Mouse (Mus musculus): ENCODE data around the gene Nr2c2ap.
A peak's percentile ranks its signal among the peaks of the same experiment; 100 is the strongest.

The Nr2c2ap gene

GRCm38 (mm10) chr8:70118726-70119700 lies 12.1 kb upstream of the Nr2c2ap start:
- no peak for DNase-seq (ENCODE audit: low spot score in 2 of 2)

- DNase-seq (ENCODE audit: low spot score in 2 of 2), result no peak
These were observed 10.5 kb upstream of the Nr2c2ap start, which contains the start of gene Ncan for GRCm38 (mm10) chr8:70120667-70121066. TSS of gene Ncan (minus strand) at chr8:70120873.

- no peak for DNase-seq (ENCODE audit: low spot score in 2 of 2)
These were observed 8.3 kb upstream of the Nr2c2ap start for GRCm38 (mm10) chr8:70122863-70123262.

GRCm38 (mm10) chr8:70124992-70125391 lies 6.1 kb upstream of the Nr2c2ap start:
- DNase-seq (ENCODE audit: low spot score in 2 of 2), result no peak

- peak; percentile 68 to 81 for DNase-seq (ENCODE audit: low spot score in 2 of 2)
These were observed 2.7 kb upstream of the Nr2c2ap start for GRCm38 (mm10) chr8:70128435-70128834.

- peak; percentile 59 to 65 for DNase-seq (ENCODE audit: low spot score in 2 of 2)
These were observed 1.7 kb upstream of the Nr2c2ap start for GRCm38 (mm10) chr8:70129309-70129952.

- DNase-seq (ENCODE audit: low spot score in 2 of 2), result no peak
These were observed 1.1 kb upstream of the Nr2c2ap start for GRCm38 (mm10) chr8:70130066-70130465.

GRCm38 (mm10) chr8:70134086-70134485 lies 3.0 kb downstream of the Nr2c2ap start:
- DNase-seq (ENCODE audit: low spot score in 2 of 2), result no peak

GRCm38 (mm10) chr8:70134931-70135330 lies 3.8 kb downstream of the Nr2c2ap start:
- no peak for DNase-seq (ENCODE audit: low spot score in 2 of 2)

- DNase-seq (ENCODE audit: low spot score in 2 of 2), result no peak
These were observed 5.5 kb downstream of the Nr2c2ap start for GRCm38 (mm10) chr8:70136591-70136990.

GRCm38 (mm10) chr8:70137890-70138289 lies 6.8 kb downstream of the Nr2c2ap start:
- DNase-seq (ENCODE audit: low spot score in 2 of 2), result no peak

- peak; percentile 99 to 100 for DNase-seq (ENCODE audit: low spot score in 2 of 2)
These were observed 8.1 kb downstream of the Nr2c2ap start, which contains the start of the genes Rfxank, Borcs8 and Mef2b for GRCm38 (mm10) chr8:70139026-70139857. TSS of gene Rfxank (minus strand) at chr8:70139154. TSS of gene Borcs8 (plus strand) at chr8:70139499. TSS of gene Mef2b (plus strand) at chr8:70139711.

GRCm38 (mm10) chr8:70139981-70140380 lies 8.8 kb downstream of the Nr2c2ap start:
- no peak for DNase-seq (ENCODE audit: low spot score in 2 of 2)

- no peak for DNase-seq (ENCODE audit: low spot score in 2 of 2)
These were observed 16.8 kb downstream of the Nr2c2ap start for GRCm38 (mm10) chr8:70147678-70148607.

- no peak for DNase-seq (ENCODE audit: low spot score in 2 of 2)
These were observed 19.0 kb downstream of the Nr2c2ap start for GRCm38 (mm10) chr8:70150158-70150557.

- DNase-seq (ENCODE audit: low spot score in 2 of 2), result peak; percentile 29 to 49
These were observed 21.6 kb downstream of the Nr2c2ap start for GRCm38 (mm10) chr8:70152537-70153257.

GRCm38 (mm10) chr8:70157240-70157800 lies 26.2 kb downstream of the Nr2c2ap start:
- no peak for DNase-seq (ENCODE audit: low spot score in 2 of 2)

GRCm38 (mm10) chr8:70158069-70158853 lies 27.1 kb downstream of the Nr2c2ap start:
- DNase-seq (ENCODE audit: low spot score in 2 of 2), result peak; percentile 28 to 42

- no peak for DNase-seq (ENCODE audit: low spot score in 2 of 2)
These were observed 28.1 kb downstream of the Nr2c2ap start for GRCm38 (mm10) chr8:70159211-70159610.
